Mouse (Mus musculus) heart, adult 2 months (tissue): Measurements from ENCODE around the gene Yod1.

Experiments used
- CTCF ChIP-seq: fragments of 200-600 bp; IDR thresholded peaks from 2 replicates; pipeline ENCODE4 v1.8.1; 2022; ENCODE audit warnings: antibody characterized with exemption, mild to moderate bottlenecking, moderate library complexity
- EP300 ChIP-seq: fragments of 200-500 bp; IDR thresholded peaks from 2 replicates; pipeline ENCODE4 v1.6.1; 2011; ENCODE audit warnings: low read depth, low read length, control low read depth; ENCODE audit not compliant: insufficient read depth
- POLR2A ChIP-seq: fragments of 200-500 bp; IDR thresholded peaks from 2 replicates; pipeline ENCODE4 v1.6.1; 2011; ENCODE audit warnings: mild to moderate bottlenecking, low read depth, low read length, control low read depth; ENCODE audit not compliant: insufficient read depth

DNA sequence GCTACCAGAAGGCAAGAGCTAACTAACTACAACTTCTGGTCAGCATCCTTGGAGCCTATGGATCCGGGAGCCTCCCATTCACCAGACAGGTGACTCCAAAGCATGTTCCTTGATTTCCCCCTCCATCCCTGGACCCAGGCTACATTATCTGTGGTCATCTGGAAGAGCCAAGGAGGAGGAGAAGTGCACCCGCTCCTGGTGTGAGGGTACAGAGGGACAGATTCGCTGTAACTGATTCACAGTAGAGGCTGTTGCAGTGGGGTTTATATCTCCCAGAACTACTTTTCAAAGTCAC, 962 bp upstream of the Yod1 start:
- TF ChIP-seq POLR2A (no peak), EP300 (no peak), CTCF (no peak)
